Mouse (Mus musculus) E14TG2a.4 (cell line): Measurements from ENCODE around the gene Efna4.

Experiments
- H3K27me3 ChIP-seq: 2 replicates; pipeline ENCODE4 v1.6.1; 2014; ENCODE audit warnings: low read length, control low read depth; ENCODE audit not compliant: insufficient read depth
- H3K36me3 ChIP-seq: 2 replicates; pipeline ENCODE4 v1.6.1; 2014; ENCODE audit warnings: low read length, control low read depth; ENCODE audit not compliant: insufficient read depth
- H3K4me1 ChIP-seq: replicated peaks from 2 replicates; pipeline ENCODE4 v1.6.1; 2014; ENCODE audit warnings: low read depth, low read length, control low read depth
- H3K4me3 ChIP-seq: replicated peaks from 2 replicates; pipeline ENCODE4 v1.5.1; 2014; ENCODE audit warnings: mild to moderate bottlenecking, low read length
- H3K9me3 ChIP-seq: 2 replicates; pipeline ENCODE4 v1.6.1; 2014; ENCODE audit warnings: low read length, control low read depth
- CTCF ChIP-seq: conservative IDR thresholded peaks from 2 replicates; pipeline ENCODE4 v1.5.1; 2014; ENCODE audit warnings: low read length
- NANOG ChIP-seq: IDR thresholded peaks from 2 replicates; pipeline ENCODE4 v1.6.1; 2014; ENCODE audit warnings: borderline replicate concordance, low read length, mixed read lengths
- POU5F1 ChIP-seq: IDR thresholded peaks from 2 replicates; pipeline ENCODE4 v1.6.1; 2014; ENCODE audit warnings: low read length, borderline replicate concordance

The Efna4 gene

DNA sequence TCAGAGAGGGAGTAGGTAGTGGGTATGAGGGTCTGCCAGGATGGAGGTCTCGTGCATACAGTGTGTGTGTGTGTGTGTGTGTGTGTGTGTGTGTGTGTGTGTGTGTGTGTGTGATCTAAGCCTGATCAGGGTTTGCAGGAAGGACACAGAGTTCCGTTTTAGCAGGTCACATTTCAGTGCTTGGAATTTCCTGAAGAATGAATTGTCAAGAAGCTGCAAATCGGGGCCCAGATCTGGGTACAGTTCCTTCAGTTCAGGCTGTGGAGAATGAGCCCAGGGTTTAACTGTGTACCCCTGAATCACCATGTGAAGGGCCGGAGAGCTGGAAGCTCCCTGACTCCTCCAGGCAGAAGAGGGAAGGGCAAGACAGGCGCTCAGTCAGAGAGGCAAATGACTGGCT is 50.5 kb downstream of the Efna4 start:
- no peak for TF ChIP-seq POU5F1
- TF ChIP-seq CTCF = no peak
- peaks cover 9% of the 10 kb centered on the region for H3K27me3 ChIP-seq
- peaks cover 61% of the 10 kb centered on the region for H3K4me1 ChIP-seq
- H3K36me3 ChIP-seq = no peaks in the 10 kb centered on the region
- 0 out of 2 replicates have a peak overlapping the region, but pooled peaks have one; percentile 41 for H3K4me3 ChIP-seq
- no peaks in the 10 kb centered on the region for H3K9me3 ChIP-seq

DNA sequence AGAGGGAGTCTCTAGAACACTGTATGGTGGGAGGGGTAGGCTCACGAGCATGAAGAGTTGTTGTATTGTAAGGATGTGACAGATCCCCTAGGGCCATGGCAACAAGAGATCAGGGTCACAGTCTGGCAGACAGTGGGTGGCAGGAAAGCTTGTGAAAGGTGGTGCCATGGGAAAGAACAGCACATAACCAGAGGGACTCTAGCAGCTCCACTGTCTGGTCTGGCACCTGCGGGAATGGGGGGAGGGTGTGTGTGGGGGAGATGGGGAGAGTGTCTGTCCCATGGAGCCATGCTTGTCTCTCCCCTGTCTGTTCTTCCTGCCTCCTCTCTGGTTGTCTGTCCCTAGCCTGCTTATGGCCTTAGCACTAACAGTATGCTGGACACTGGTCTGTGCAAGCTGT is 52.3 kb downstream of the Efna4 start:
- TF ChIP-seq NANOG (no peak), POU5F1 (no peak), CTCF (no peak)
- Histone ChIP-seq H3K9me3 (no peaks in the 10 kb centered on the region), H3K36me3 (no peaks in the 10 kb centered on the region), H3K4me1 (peaks cover 79% of the 10 kb centered on the region), H3K4me3 (peak overlapping the region; percentile 71), H3K27me3 (peaks cover 22% of the 10 kb centered on the region)

- no peak for TF ChIP-seq CTCF
- no peak for TF ChIP-seq NANOG
- TF ChIP-seq POU5F1 = no peak
- H3K27me3 ChIP-seq = peaks cover 31% of the 10 kb centered on the region
- H3K9me3 ChIP-seq = no peaks in the 10 kb centered on the region
- no peaks in the 10 kb centered on the region for H3K36me3 ChIP-seq
- peaks cover 89% of the 10 kb centered on the region for H3K4me1 ChIP-seq
- H3K4me3 ChIP-seq = no peak overlapping the region
These were observed 53.6 kb downstream of the Efna4 start for GRCm38 (mm10) chr3:89284261-89284660.
